Mouse (Mus musculus) cerebellum, adult 8-10 months (tissue): Measurements from ENCODE around the gene Fbxo17.

Source experiments
- DNase-seq: peaks from one replicate; pipeline ENCODE4 v3.0.0; 2022

The Fbxo17 gene

GRCm38 (mm10) chr7:28769414-28769958 is 52.9 kb downstream of the Fbxo17 start:
- no peak for DNase-seq

- DNase-seq: no peak
Observed at GRCm38 (mm10) chr7:28770309-28770708, 53.7 kb downstream of the Fbxo17 start.

- no peak for DNase-seq
Observed at GRCm38 (mm10) chr7:28771867-28772266, 55.3 kb downstream of the Fbxo17 start.

GRCm38 (mm10) chr7:28773163-28773562 is 56.6 kb downstream of the Fbxo17 start:
- no peak for DNase-seq

GRCm38 (mm10) chr7:28774164-28774563 is 57.6 kb downstream of the Fbxo17 start:
- no peak for DNase-seq

GRCm38 (mm10) chr7:28775129-28775528 is 58.5 kb downstream of the Fbxo17 start:
- no peak for DNase-seq

- DNase-seq: no peak
Observed at GRCm38 (mm10) chr7:28778825-28779224, 62.2 kb downstream of the Fbxo17 start.

GRCm38 (mm10) chr7:28780067-28780658 is 63.6 kb downstream of the Fbxo17 start:
- DNase-seq: peak; percentile 92

GRCm38 (mm10) chr7:28780857-28781256 is 64.3 kb downstream of the Fbxo17 start:
- no peak for DNase-seq

- no peak for DNase-seq
Observed at GRCm38 (mm10) chr7:28781261-28781663, 64.7 kb downstream of the Fbxo17 start.

GRCm38 (mm10) chr7:28785161-28785560 is 68.6 kb downstream of the Fbxo17 start:
- no peak for DNase-seq
